Mouse (Mus musculus): Measurements from ENCODE around the gene Crabp1.

The Crabp1 gene

DNA sequence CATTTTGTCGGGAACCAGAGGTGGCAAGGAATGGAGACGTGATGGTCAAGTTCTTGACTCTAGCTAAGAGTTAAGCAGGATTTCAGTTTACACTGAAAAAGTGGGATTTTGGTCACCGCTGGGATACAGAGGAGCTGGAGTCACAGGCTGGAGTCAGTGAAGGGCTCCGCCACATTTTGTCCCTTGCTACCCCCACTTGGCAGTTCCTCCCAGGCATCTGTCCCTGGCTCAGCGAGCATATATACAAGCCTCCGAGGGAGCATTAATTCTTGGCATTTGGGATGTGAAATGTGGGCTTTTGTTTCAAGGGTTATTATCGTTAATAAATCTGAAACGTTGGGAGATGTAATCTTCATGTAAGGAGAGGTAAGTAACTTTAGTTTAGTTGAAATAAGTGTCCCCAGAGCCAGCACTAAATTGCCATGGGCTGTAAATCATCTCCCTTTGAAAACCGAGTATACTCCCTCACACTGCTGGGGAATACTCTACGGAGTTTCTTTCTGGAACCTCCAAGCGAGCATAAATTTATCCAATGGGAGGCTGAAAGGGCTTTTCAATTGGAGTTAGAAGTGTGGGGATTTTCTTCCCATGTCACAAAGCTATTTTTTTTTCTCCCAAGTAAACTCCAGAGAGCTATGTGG, 5.7 kb downstream of the Crabp1 start:
- DNase-seq (ENCODE audit: low spot score), result no peak

GRCm38 (mm10) chr9:54776451-54776982, 12.0 kb downstream of the Crabp1 start:
- no peak for DNase-seq (ENCODE audit: low spot score)

GRCm38 (mm10) chr9:54779280-54779679, 14.7 kb downstream of the Crabp1 start:
- no peak for DNase-seq (ENCODE audit: low spot score)

GRCm38 (mm10) chr9:54782504-54782903, 18.0 kb downstream of the Crabp1 start:
- no peak for DNase-seq (ENCODE audit: low spot score)

DNA sequence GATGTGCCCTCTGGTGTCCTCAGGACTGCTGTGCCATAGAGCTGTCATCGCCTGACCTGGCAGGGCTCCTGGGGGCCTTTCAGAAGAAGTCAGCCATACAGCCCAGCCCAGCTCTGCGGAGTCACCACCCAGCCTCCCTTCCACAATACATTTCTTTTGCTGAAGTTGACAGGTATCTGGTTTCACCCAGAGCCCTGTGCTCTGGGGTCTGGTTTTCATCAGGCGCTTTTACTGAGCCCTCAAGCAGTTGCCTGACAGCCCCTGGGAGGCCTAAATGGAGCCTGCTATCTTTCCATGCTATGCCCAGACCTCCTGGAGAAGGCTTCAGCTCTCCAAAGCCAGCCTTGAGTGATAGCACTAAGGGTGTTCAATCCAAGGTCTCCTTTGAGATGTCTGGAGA, 19.5 kb downstream of the Crabp1 start:
- DNase-seq (ENCODE audit: low spot score), result no peak

DNA sequence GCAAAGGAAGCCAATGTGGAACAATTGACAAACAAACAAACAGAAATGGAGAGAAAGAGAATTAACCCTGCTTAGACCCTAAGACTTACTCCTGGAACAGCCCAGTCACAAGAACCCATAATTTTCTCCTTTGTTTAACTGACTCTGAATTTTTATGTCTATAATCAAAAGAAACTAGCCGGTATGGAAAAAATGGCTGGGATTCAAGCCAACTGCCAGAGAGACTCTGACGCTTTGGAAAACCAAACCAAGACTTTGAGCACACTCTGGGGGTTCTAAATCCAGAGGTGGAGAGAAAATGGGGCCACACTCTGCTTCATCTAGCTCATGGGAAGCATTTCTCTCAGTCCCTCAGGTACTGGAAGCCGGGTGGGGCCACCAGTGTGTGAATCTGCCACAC, 20.7 kb downstream of the Crabp1 start:
- no peak for DNase-seq (ENCODE audit: low spot score)

GRCm38 (mm10) chr9:54786083-54786482, 21.5 kb downstream of the Crabp1 start:
- no peak for DNase-seq (ENCODE audit: low spot score)

DNA sequence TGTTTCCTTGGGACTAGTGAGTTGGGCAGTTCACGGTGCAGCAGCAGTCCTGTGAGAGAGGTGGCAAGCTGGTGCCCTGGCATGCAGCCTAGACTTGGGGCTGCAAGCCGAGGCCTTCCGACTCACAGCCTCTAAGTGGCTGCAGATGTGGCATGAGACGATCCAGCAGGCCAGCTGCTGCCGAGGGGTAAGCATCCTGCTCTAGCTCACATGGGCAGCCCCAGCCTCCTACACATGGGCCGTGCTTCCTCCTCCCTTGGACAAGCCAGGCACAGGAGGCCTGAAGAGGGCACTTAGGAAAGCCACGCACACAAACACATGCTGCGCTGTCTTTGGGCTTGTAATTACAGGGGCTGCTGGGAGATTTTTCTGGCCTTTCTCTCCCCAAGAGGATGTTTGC, 23.2 kb downstream of the Crabp1 start:
- no peak for DNase-seq (ENCODE audit: low spot score)

GRCm38 (mm10) chr9:54790271-54790670, 25.7 kb downstream of the Crabp1 start:
- no peak for DNase-seq (ENCODE audit: low spot score)

- no peak for DNase-seq (ENCODE audit: low spot score)
Observed at GRCm38 (mm10) chr9:54801460-54801961, 37.0 kb downstream of the Crabp1 start.

GRCm38 (mm10) chr9:54802749-54803679, 38.5 kb downstream of the Crabp1 start:
- no peak for DNase-seq (ENCODE audit: low spot score)

GRCm38 (mm10) chr9:54804351-54804750, 39.8 kb downstream of the Crabp1 start:
- no peak for DNase-seq (ENCODE audit: low spot score)

DNA sequence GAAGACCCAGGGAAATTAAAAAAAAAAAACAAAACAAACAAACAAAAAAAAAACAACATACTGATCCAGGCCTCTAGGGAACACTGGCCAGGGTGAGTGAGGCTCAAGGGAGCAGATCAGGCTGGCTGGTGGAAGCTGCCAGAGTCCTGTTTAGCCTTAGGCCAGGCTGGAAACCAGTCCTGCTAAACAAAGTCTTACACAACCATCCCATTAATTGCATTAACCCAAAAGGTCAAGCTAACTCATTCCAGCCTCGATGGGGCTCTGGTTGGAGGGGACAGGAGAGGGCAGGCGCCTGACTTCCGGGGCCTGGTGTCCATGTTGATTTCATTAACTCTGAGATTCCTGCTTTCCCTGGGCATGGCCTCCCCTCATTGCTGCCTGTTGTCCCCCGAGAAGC, 43.2 kb downstream of the Crabp1 start:
- no peak for DNase-seq (ENCODE audit: low spot score)

DNA sequence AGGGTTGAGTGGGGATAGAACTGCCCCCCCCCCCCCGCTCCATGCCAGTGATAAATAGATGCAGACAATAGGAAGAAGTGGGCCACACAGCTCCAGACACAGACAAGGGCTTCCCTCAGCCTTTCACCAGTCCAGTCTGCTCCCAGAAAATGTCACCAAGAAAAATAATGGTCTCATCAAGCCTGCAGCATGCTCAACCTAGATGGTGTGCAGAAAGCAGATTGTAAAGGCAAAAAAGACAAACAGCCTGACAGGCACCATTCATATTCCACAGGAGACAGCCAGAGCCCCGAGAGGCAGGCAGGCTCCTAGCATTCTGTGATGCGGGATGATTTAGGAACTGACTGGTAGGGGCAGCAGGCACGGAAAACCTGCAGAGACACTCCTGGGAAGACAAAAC, 45.4 kb downstream of the Crabp1 start:
- DNase-seq (ENCODE audit: low spot score), result no peak

GRCm38 (mm10) chr9:54816508-54817201, 52.1 kb downstream of the Crabp1 start:
- no peak for DNase-seq (ENCODE audit: low spot score)

- no peak for DNase-seq (ENCODE audit: low spot score)
Observed at GRCm38 (mm10) chr9:54821442-54822100, 57.0 kb downstream of the Crabp1 start.

Measured in testis, postnatal 10 days (tissue).